28 mouse cellular contexts compared by ENCODE assay signal in the genomic region with DNA sequence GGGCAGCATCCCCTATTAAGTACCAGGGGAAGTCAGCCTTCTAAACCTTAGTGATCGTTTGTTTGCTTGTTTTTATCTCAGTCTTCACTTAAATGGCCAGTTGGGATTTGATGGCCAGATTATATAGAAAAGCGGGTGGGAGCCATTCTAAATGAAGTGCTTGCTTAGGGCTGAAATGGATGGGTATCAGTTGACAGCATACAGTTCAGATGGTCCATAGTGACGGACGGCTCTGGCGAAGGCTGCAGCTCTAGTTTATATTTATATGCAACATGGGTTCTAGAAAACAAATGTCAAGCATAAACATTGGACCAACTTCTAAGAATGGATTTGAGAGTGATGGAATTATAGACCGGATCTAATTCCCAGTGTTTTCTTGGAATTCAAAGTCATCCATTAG. TPM values are rescaled to one million over a fixed set of nuclear protein-coding genes. Genes with fewer than 3 reads are reported as not detected.
DNase-seq lines count a peak whose midpoint lies in the region; ATAC-seq and TF ChIP-seq lines count a peak whose summit lies in the region.
"Had no signal": no experiment of that assay in that cellular context is flagged by ENCODE, and none has a peak within 500 bp of the region (broad histone marks: within the 10 kb centered on the region; RNA-seq: fewer than 3 reads in every experiment).

No protein-coding gene starts in this region.

- H3K9ac ChIP-seq in lung, embryonic 16.5 days (ENCODE audit: low read length): no peak overlapping the region
- H3K9ac ChIP-seq in midbrain, embryonic 14.5 days (replicated peaks; ENCODE audit: low read length): no peak overlapping the region
- H3K9ac ChIP-seq: embryonic facial prominence, embryonic 13.5 days; forebrain, embryonic 12.5 days; forebrain, embryonic 15.5 days; heart, embryonic 13.5 days; hindbrain, embryonic 14.5 days had no signal

- WGBS in lung, embryonic 16.5 days: 33% methylated on average over 6 of the region's 6 CpGs
- 84% methylated on average over 6 of the region's 6 CpGs for WGBS in midbrain, embryonic 14.5 days

- TF ChIP-seq CTCF in layer of hippocampus, adult 2 months (conservative IDR thresholded peaks at IDR 0.05): no peak
- TF ChIP-seq CTCF in cortical plate, adult 2 months (IDR thresholded peaks at IDR 0.05; ENCODE audit: extremely low read depth, insufficient read depth, low read length): no peak

- no peak for DNase-seq in layer of hippocampus, adult 2 months (ENCODE audit: low spot score in 2 of 2)
- DNase-seq in layer of hippocampus, postnatal 10 days (ENCODE audit: low spot score in 2 of 2): no peak
- DNase-seq in lung, postnatal 14 days: no peak
- no peak for DNase-seq in midbrain, embryonic 14.5 days
- DNase-seq: adrenal gland, adult 2 months; adrenal gland, postnatal 14 days; cerebellum, adult 11 months; cerebellum, adult 2 months; cerebellum, adult 9-11 months; cerebellum, postnatal 25 days; embryo, embryonic 11 days; gastrocnemius, postnatal 25 days; heart, postnatal 14 days; heart, postnatal 4 days had no signal

- H3K27ac ChIP-seq in layer of hippocampus, adult 2 months: peak overlapping the region; percentile 46; the same call in 1 of the 2 replicates
- no peak overlapping the region for H3K27ac ChIP-seq in lung, embryonic 16.5 days (ENCODE audit: low read length)
- peak overlapping the region; percentile 28 for H3K27ac ChIP-seq in cortical plate, adult 2 months (ENCODE audit: insufficient read depth, low read length)
- no peak overlapping the region for H3K27ac ChIP-seq in midbrain, embryonic 14.5 days (replicated peaks; ENCODE audit: low read depth, low read length)
- H3K27ac ChIP-seq: embryonic facial prominence, embryonic 10.5 days; embryonic facial prominence, embryonic 13.5 days; forebrain, embryonic 12.5 days; forebrain, embryonic 15.5 days; heart, embryonic 13.5 days; hindbrain, embryonic 14.5 days; hindbrain, postnatal 0 days had no signal

- H3K4me1 ChIP-seq in lung, embryonic 16.5 days (replicated peaks; ENCODE audit: control insufficient read depth, insufficient read depth, low read length): peaks cover 6% of the 10 kb centered on the region; the same call in 1 of the 2 replicates
- H3K4me1 ChIP-seq in cortical plate, adult 2 months (ENCODE audit: control insufficient read depth, insufficient read depth, low read length): peaks cover 8% of the 10 kb centered on the region
- H3K4me1 ChIP-seq in midbrain, embryonic 14.5 days (ENCODE audit: control insufficient read depth, insufficient read depth, low read length): peaks cover 13% of the 10 kb centered on the region

- no peaks in the 10 kb centered on the region for H3K9me3 ChIP-seq in lung, embryonic 16.5 days (ENCODE audit: control insufficient read depth, low read length)
- no peaks in the 10 kb centered on the region for H3K9me3 ChIP-seq in midbrain, embryonic 14.5 days (ENCODE audit: control insufficient read depth, low read length)
- H3K9me3 ChIP-seq: embryonic facial prominence, embryonic 10.5 days; embryonic facial prominence, embryonic 13.5 days; forebrain, embryonic 12.5 days; forebrain, embryonic 15.5 days; heart, embryonic 13.5 days had no signal

- no peaks in the 10 kb centered on the region for H3K36me3 ChIP-seq in lung, embryonic 16.5 days (ENCODE audit: control insufficient read depth, insufficient read depth, low read length)
- no peaks in the 10 kb centered on the region for H3K36me3 ChIP-seq in midbrain, embryonic 14.5 days (ENCODE audit: control insufficient read depth, insufficient read depth, low read length)
- H3K36me3 ChIP-seq: embryonic facial prominence, embryonic 10.5 days; embryonic facial prominence, embryonic 13.5 days; forebrain, embryonic 12.5 days; forebrain, embryonic 15.5 days; heart, embryonic 13.5 days had no signal

- TF ChIP-seq POLR2A in cortical plate, adult 2 months (IDR thresholded peaks at IDR 0.05; ENCODE audit: extremely low read depth, insufficient read depth, low read length): no peak

- peak; percentile 59 for ATAC-seq in lung, embryonic 16.5 days (ENCODE audit: low read depth)
- ATAC-seq in midbrain, embryonic 14.5 days (ENCODE audit: low FRiP score, low TSS enrichment): no peak
- ATAC-seq: CD4-positive, CD25-positive, alpha-beta regulatory T cell, adult 4 months; forebrain, embryonic 15.5 days; hindbrain, postnatal 0 days had no signal

- H3K4me3 ChIP-seq in layer of hippocampus, adult 2 months: peak overlapping the region; percentile 2; the same call in 1 of the 2 replicates
- H3K4me3 ChIP-seq in lung, embryonic 16.5 days (ENCODE audit: low read length): no peak overlapping the region
- no peak overlapping the region for H3K4me3 ChIP-seq in cortical plate, adult 2 months (ENCODE audit: insufficient read depth, low read length)
- H3K4me3 ChIP-seq in midbrain, embryonic 14.5 days (replicated peaks; ENCODE audit: low read depth, low read length): no peak overlapping the region
- H3K4me3 ChIP-seq: embryonic facial prominence, embryonic 10.5 days; embryonic facial prominence, embryonic 13.5 days; erythroblast, embryonic 14.5 days; forebrain, embryonic 12.5 days; forebrain, embryonic 15.5 days; heart, embryonic 13.5 days had no signal

- H3K4me2 ChIP-seq in lung, embryonic 16.5 days (ENCODE audit: low read depth, low read length): no peak overlapping the region
- H3K4me2 ChIP-seq in midbrain, embryonic 14.5 days (ENCODE audit: low read length): no peak overlapping the region
- H3K4me2 ChIP-seq: embryonic facial prominence, embryonic 13.5 days; forebrain, embryonic 12.5 days; forebrain, embryonic 15.5 days; heart, embryonic 13.5 days; hindbrain, embryonic 14.5 days had no signal

- H3K27me3 ChIP-seq in lung, embryonic 16.5 days (ENCODE audit: control insufficient read depth, insufficient read depth, low read depth, low read length): no peaks in the 10 kb centered on the region
- no peaks in the 10 kb centered on the region for H3K27me3 ChIP-seq in midbrain, embryonic 14.5 days (ENCODE audit: control insufficient read depth, insufficient read depth, low read length)
- H3K27me3 ChIP-seq: embryonic facial prominence, embryonic 13.5 days; forebrain, embryonic 12.5 days; forebrain, embryonic 15.5 days had no signal

RNA-seq across cellular contexts. Expression of a gene that starts 9.5 kb away (rescaled TPM):
- 1,000 to 10,000 TPM; 1,761 to 1,800 TPM for total RNA-seq in layer of hippocampus, adult 2 months (2021)
- total RNA-seq in layer of hippocampus, postnatal 10 days (2021): 1,000 to 10,000 TPM; 1,474 to 1,476 TPM
- polyA plus RNA-seq in lung, embryonic 16.5 days (2015; fragmentation: Nextera tagmentation; extraction: Ambion mirVana): 0.19 and 0.35 TPM in 2 replicates
- 765 and 784 TPM in 2 replicates for polyA plus RNA-seq in cortical plate, adult 2 months (2012; rRNA removed)
- 22.3 and 24.0 TPM in 2 replicates for polyA plus RNA-seq in midbrain, embryonic 14.5 days (2014; fragmentation: Nextera tagmentation; extraction: Ambion mirVana)
- total RNA-seq: common myeloid progenitor, adult 5-6 weeks; MEL had no signal
- polyA plus RNA-seq: C2C12; erythroblast, embryonic 14.5 days had no signal

Comparison
In these comparisons a context has a peak if more than half of its experiments do, and no peak if none do; other contexts are left out.
1. H3K27ac ChIP-seq: peak in layer of hippocampus, adult 2 months (single experiment) and cortical plate, adult 2 months (single experiment); none in lung, embryonic 16.5 days (single experiment) and midbrain, embryonic 14.5 days (single experiment).
2. RNA of a gene that starts 9.5 kb away (polyA plus RNA-seq): 765 to 784 TPM in cortical plate, adult 2 months; 22.3 to 24.0 TPM in midbrain, embryonic 14.5 days and 0.19 to 0.35 TPM in lung, embryonic 16.5 days; every median in the first group is over 10 times any median in the second.